In genomic region chr5:118967718-118968117, GRCm38 (mm10) we compare ENCODE assay signal across 17 mouse cellular contexts.
DNase-seq lines count a peak whose midpoint lies in the region; ATAC-seq and TF ChIP-seq lines count a peak whose summit lies in the region.
"Had no signal": no experiment of that assay in that cellular context is flagged by ENCODE, and none has a peak within 500 bp of the region (broad histone marks: within the 10 kb centered on the region; RNA-seq: fewer than 3 reads in every experiment).

No protein-coding gene starts in this region.

- H3K27ac ChIP-seq in gastrocnemius, adult 2 months: peak overlapping the region; percentile 46; the same call in 1 of the 2 replicates
- peak overlapping the region; percentile 55 for H3K27ac ChIP-seq in kidney, embryonic 15.5 days
- H3K27ac ChIP-seq: embryonic facial prominence, embryonic 12.5 days; forebrain, embryonic 10.5 days; hindbrain, embryonic 15.5 days; midbrain, embryonic 12.5 days had no signal

- DNase-seq in gastrocnemius, adult 2 months: no peak
- DNase-seq in gastrocnemius, postnatal 4 days (ENCODE audit: low spot score in 2 of 2): no peak
- peak; percentile 27 for DNase-seq in kidney, adult 11 months
- no peak for DNase-seq in kidney, adult 18-20 months
- peak; percentile 21 for DNase-seq in skeletal muscle tissue, adult 2 months (ENCODE audit: low read depth, low spot score)
- no peak for DNase-seq in cerebellum, adult 11-12 months
- no peak for DNase-seq in embryo, embryonic 10 days (ENCODE audit: low spot score)
- DNase-seq: cerebellum, postnatal 14 days; lung, postnatal 4 days; retina, postnatal 1 day; spleen, adult 18-20 months had no signal

- no peak for TF ChIP-seq CTCF in gastrocnemius, adult 2 months (IDR thresholded peaks at IDR 0.05)

- ATAC-seq in kidney, embryonic 15.5 days (replicated peaks; ENCODE audit: low FRiP score): peak; percentile 52; the same call in 1 of the 2 replicates
- ATAC-seq: activated CD4-positive, CD25-positive, alpha-beta regulatory T cell, adult 4 months had no signal

- WGBS in kidney, embryonic 15.5 days: 22% methylated on average over 11 of the region's 11 CpGs

- intact Hi-C loops in gastrocnemius, adult 2 months (cut with DNase I): no loop called here

- peaks cover 12% of the 10 kb centered on the region for H3K4me1 ChIP-seq in kidney, embryonic 15.5 days
- H3K4me1 ChIP-seq: embryonic facial prominence, embryonic 12.5 days; forebrain, embryonic 10.5 days; hindbrain, embryonic 15.5 days; midbrain, embryonic 12.5 days had no signal

- no peak overlapping the region for H3K9ac ChIP-seq in kidney, embryonic 15.5 days
- H3K9ac ChIP-seq: embryonic facial prominence, embryonic 12.5 days; hindbrain, embryonic 15.5 days; midbrain, embryonic 12.5 days had no signal

- no peak overlapping the region for H3K4me2 ChIP-seq in kidney, embryonic 15.5 days
- H3K4me2 ChIP-seq: embryonic facial prominence, embryonic 12.5 days; hindbrain, embryonic 15.5 days; midbrain, embryonic 12.5 days had no signal

- no peaks in the 10 kb centered on the region for H3K36me3 ChIP-seq in kidney, embryonic 15.5 days
- H3K36me3 ChIP-seq: embryonic facial prominence, embryonic 12.5 days; forebrain, embryonic 10.5 days; hindbrain, embryonic 15.5 days; midbrain, embryonic 12.5 days had no signal

- no peaks in the 10 kb centered on the region for H3K9me3 ChIP-seq in kidney, embryonic 15.5 days (replicated peaks)
- H3K9me3 ChIP-seq: embryonic facial prominence, embryonic 12.5 days; forebrain, embryonic 10.5 days; hindbrain, embryonic 15.5 days; midbrain, embryonic 12.5 days had no signal

- H3K27me3 ChIP-seq in kidney, embryonic 15.5 days: no peaks in the 10 kb centered on the region; the same call in 1 of the 2 replicates
- H3K27me3 ChIP-seq: embryonic facial prominence, embryonic 12.5 days; hindbrain, embryonic 15.5 days had no signal

- no peak overlapping the region for H3K4me3 ChIP-seq in gastrocnemius, adult 2 months
- no peak overlapping the region for H3K4me3 ChIP-seq in kidney, embryonic 15.5 days (replicated peaks)
- H3K4me3 ChIP-seq: embryonic facial prominence, embryonic 12.5 days; forebrain, embryonic 10.5 days; hindbrain, embryonic 15.5 days; midbrain, embryonic 12.5 days had no signal

Comparison
In these comparisons a context has a peak if more than half of its experiments do, and no peak if none do; other contexts are left out.
1. DNase-seq: peak in kidney, adult 11 months (single experiment) and skeletal muscle tissue, adult 2 months (single experiment); none in gastrocnemius, adult 2 months (single experiment), gastrocnemius, postnatal 4 days (0 of 2), kidney, adult 18-20 months (single experiment), cerebellum, adult 11-12 months (single experiment) and embryo, embryonic 10 days (single experiment).